9 mouse cellular contexts compared by ENCODE assay signal in genomic region chrX:8271083-8271820, GRCm38 (mm10). TPM values are rescaled to one million over a fixed set of nuclear protein-coding genes. Genes with fewer than 3 reads are reported as not detected.
DNase-seq lines count a peak whose midpoint lies in the region; ATAC-seq and TF ChIP-seq lines count a peak whose summit lies in the region.
"Had no signal": no experiment of that assay in that cellular context is flagged by ENCODE, and none has a peak within 500 bp of the region (broad histone marks: within the 10 kb centered on the region; RNA-seq: fewer than 3 reads in every experiment).

Gene Slc38a5, plus strand, starts transcription at chrX:8271133.

- H3K4me3 ChIP-seq in hindbrain, postnatal 0 days (ENCODE audit: low read length): 0 out of 2 replicates have a peak within 1 kb of the TSS, but pooled peaks have one; percentile 2
- no peak within 1 kb of the TSS for H3K4me3 ChIP-seq in midbrain, embryonic 14.5 days (replicated peaks; ENCODE audit: low read depth, low read length)

- no peak for DNase-seq in left cerebral cortex, postnatal 14 days (ENCODE audit: low spot score in 2 of 2)
- no peak for DNase-seq in left cerebral cortex, adult 9 months (ENCODE audit: low spot score in 2 of 2)
- no peak for DNase-seq in hindbrain, postnatal 0 days (ENCODE audit: low spot score)
- no peak for DNase-seq in midbrain, embryonic 14.5 days
- DNase-seq in thymus, postnatal 0 days (ENCODE audit: low spot score): no peak
- DNase-seq in thymus, postnatal 4 days: no peak
- DNase-seq in gastrocnemius, postnatal 10 days: no peak
- DNase-seq: gastrocnemius, postnatal 25 days had no signal

- no peak within 1 kb of the TSS for H3K27ac ChIP-seq in hindbrain, postnatal 0 days
- no peak within 1 kb of the TSS for H3K27ac ChIP-seq in midbrain, embryonic 14.5 days (replicated peaks; ENCODE audit: low read depth, low read length)

- H3K9ac ChIP-seq in hindbrain, postnatal 0 days (replicated peaks; ENCODE audit: low read length): no peak within 1 kb of the TSS
- H3K9ac ChIP-seq in midbrain, embryonic 14.5 days (replicated peaks; ENCODE audit: low read length): no peak within 1 kb of the TSS

- no peaks in the 10 kb centered on the region for H3K9me3 ChIP-seq in hindbrain, postnatal 0 days (ENCODE audit: low read length)
- no peaks in the 10 kb centered on the region for H3K9me3 ChIP-seq in midbrain, embryonic 14.5 days (ENCODE audit: control insufficient read depth, low read length)

- intact Hi-C loops in left cerebral cortex, postnatal 14 days (cut with DNase I): no loop called here

- H3K4me2 ChIP-seq in hindbrain, postnatal 0 days (ENCODE audit: low read depth, low read length): peak within 1 kb of the TSS; percentile 38
- peak within 1 kb of the TSS; percentile 21 for H3K4me2 ChIP-seq in midbrain, embryonic 14.5 days (ENCODE audit: low read length)

- ATAC-seq in erythroid progenitor cell, adult 5-6 weeks (replicated peaks; ENCODE audit: low FRiP score, poor library complexity, severe bottlenecking): peak; percentile 61
- no peak for ATAC-seq in hindbrain, postnatal 0 days
- ATAC-seq in midbrain, embryonic 14.5 days (ENCODE audit: low FRiP score, low TSS enrichment): no peak

- WGBS in hindbrain, postnatal 0 days: 14% methylated on average over 14 of the region's 15 CpGs
- WGBS in midbrain, embryonic 14.5 days: 10% methylated on average over 13 of the region's 15 CpGs

- no peaks in the 10 kb centered on the region for H3K36me3 ChIP-seq in hindbrain, postnatal 0 days (ENCODE audit: insufficient read depth, low read length)
- H3K36me3 ChIP-seq in midbrain, embryonic 14.5 days (ENCODE audit: control insufficient read depth, insufficient read depth, low read length): no peaks in the 10 kb centered on the region

- H3K27me3 ChIP-seq in hindbrain, postnatal 0 days (ENCODE audit: insufficient read depth, low read length): no peaks in the 10 kb centered on the region
- no peaks in the 10 kb centered on the region for H3K27me3 ChIP-seq in midbrain, embryonic 14.5 days (ENCODE audit: control insufficient read depth, insufficient read depth, low read length)

- TF ChIP-seq CTCF in hindbrain, postnatal 0 days (IDR thresholded peaks at IDR 0.05; ENCODE audit: low read depth): no peak

- H3K4me1 ChIP-seq in hindbrain, postnatal 0 days (ENCODE audit: insufficient read depth, low read length): no peaks in the 10 kb centered on the region
- no peaks in the 10 kb centered on the region for H3K4me1 ChIP-seq in midbrain, embryonic 14.5 days (ENCODE audit: control insufficient read depth, insufficient read depth, low read length)

RNA-seq across cellular contexts. Expression of gene Slc38a5, which starts in this region (rescaled TPM):
- 10 to 100 TPM; 11.9 to 12.7 TPM for total RNA-seq in left cerebral cortex, postnatal 14 days (2021)
- 291 and 297 TPM in 2 replicates for total RNA-seq in erythroid progenitor cell, adult 5-6 weeks (2015; ENCODE audit: low replicate concordance)
- 150 and 166 TPM in 2 replicates for total RNA-seq in erythroid progenitor cell, adult 5-6 weeks (2017; ENCODE audit: low replicate concordance)
- 23.8 and 26.8 TPM in 2 replicates for total RNA-seq in hindbrain, postnatal 0 days (2014; rRNA removed)
- 15.9 and 20.8 TPM in 2 replicates for polyA plus RNA-seq in hindbrain, postnatal 0 days (2015; fragmentation: Nextera tagmentation; extraction: Ambion mirVana)
- 28.7 and 44.3 TPM in 2 replicates for polyA plus RNA-seq in midbrain, embryonic 14.5 days (2014; fragmentation: Nextera tagmentation; extraction: Ambion mirVana)
- polyA plus RNA-seq in thymus, postnatal 0 days (2015; fragmentation: Nextera tagmentation; extraction: Ambion mirVana): 0.16 and 0.26 TPM in 2 replicates
- total RNA-seq in gastrocnemius, postnatal 10 days (2021): under 1 TPM; 0.33 to 0.97 TPM
- total RNA-seq: gastrocnemius, postnatal 25 days had no signal

Comparison
In these comparisons a context has a peak if more than half of its experiments do, and no peak if none do; other contexts are left out.
1. RNA of gene Slc38a5 (total RNA-seq): 150 to 297 TPM in erythroid progenitor cell, adult 5-6 weeks, 23.8 to 26.8 TPM in hindbrain, postnatal 0 days and 11.9 to 12.7 TPM in left cerebral cortex, postnatal 14 days; 0.33 to 0.97 TPM in gastrocnemius, postnatal 10 days; every median in the first group is over 4 times any median in the second.
2. RNA of gene Slc38a5 (polyA plus RNA-seq): 28.7 to 44.3 TPM in midbrain, embryonic 14.5 days and 15.9 to 20.8 TPM in hindbrain, postnatal 0 days; 0.16 to 0.26 TPM in thymus, postnatal 0 days; every median in the first group is over 10 times any median in the second.